In genomic region chr11:22636321-22636720, GRCm38 (mm10) we compare ENCODE assay signal across 16 mouse cellular contexts.
DNase-seq lines count a peak whose midpoint lies in the region; ATAC-seq and TF ChIP-seq lines count a peak whose summit lies in the region.
"Had no signal": no experiment of that assay in that cellular context is flagged by ENCODE, and none has a peak within 500 bp of the region (broad histone marks: within the 10 kb centered on the region; RNA-seq: fewer than 3 reads in every experiment).

No protein-coding gene starts in this region.

- H3K27ac ChIP-seq in hindbrain, postnatal 0 days = 0 out of 2 replicates have a peak overlapping the region, but pooled peaks have one; percentile 22
- no peak overlapping the region for H3K27ac ChIP-seq in hindbrain, embryonic 14.5 days
- H3K27ac ChIP-seq in left cerebral cortex, adult 2 months = peak overlapping the region; percentile 50; the same call in 1 of the 2 replicates
- H3K27ac ChIP-seq: embryonic facial prominence, embryonic 12.5 days; forebrain, embryonic 10.5 days; heart, embryonic 13.5 days; hindbrain, embryonic 12.5 days; liver, embryonic 12.5 days; macrophage; midbrain, embryonic 13.5 days had no signal

- no peak for TF ChIP-seq CTCF in hindbrain, postnatal 0 days (IDR thresholded peaks at IDR 0.05; ENCODE audit: low read depth)
- no peak for TF ChIP-seq CTCF in left cerebral cortex, adult 2 months (IDR thresholded peaks at IDR 0.05)

- no peak overlapping the region for H3K4me2 ChIP-seq in hindbrain, postnatal 0 days (ENCODE audit: low read depth, low read length)
- no peak overlapping the region for H3K4me2 ChIP-seq in hindbrain, embryonic 14.5 days (replicated peaks)
- H3K4me2 ChIP-seq: embryonic facial prominence, embryonic 12.5 days; heart, embryonic 13.5 days; hindbrain, embryonic 12.5 days; liver, embryonic 12.5 days; midbrain, embryonic 13.5 days had no signal

- 62% methylated on average over 7 of the region's 7 CpGs for WGBS in hindbrain, postnatal 0 days
- WGBS in hindbrain, embryonic 14.5 days = 57% methylated on average over 7 of the region's 7 CpGs

- H3K4me3 ChIP-seq in hindbrain, postnatal 0 days (ENCODE audit: low read length) = no peak overlapping the region
- H3K4me3 ChIP-seq in hindbrain, embryonic 14.5 days (replicated peaks; ENCODE audit: low read length) = no peak overlapping the region
- H3K4me3 ChIP-seq in left cerebral cortex, adult 2 months = no peak overlapping the region
- H3K4me3 ChIP-seq: embryonic facial prominence, embryonic 12.5 days; forebrain, embryonic 10.5 days; heart, embryonic 13.5 days; hindbrain, embryonic 12.5 days; liver, embryonic 12.5 days; midbrain, embryonic 13.5 days; myocyte had no signal

- no peaks in the 10 kb centered on the region for H3K27me3 ChIP-seq in hindbrain, postnatal 0 days (ENCODE audit: insufficient read depth, low read length)
- H3K27me3 ChIP-seq in hindbrain, embryonic 14.5 days (ENCODE audit: control insufficient read depth, insufficient read depth, low read length) = no peaks in the 10 kb centered on the region
- H3K27me3 ChIP-seq: embryonic facial prominence, embryonic 12.5 days; heart, embryonic 13.5 days; hindbrain, embryonic 12.5 days; midbrain, embryonic 13.5 days had no signal

- H3K36me3 ChIP-seq in hindbrain, postnatal 0 days (ENCODE audit: insufficient read depth, low read length) = no peaks in the 10 kb centered on the region
- no peaks in the 10 kb centered on the region for H3K36me3 ChIP-seq in hindbrain, embryonic 14.5 days (replicated peaks; ENCODE audit: control insufficient read depth, insufficient read depth)
- H3K36me3 ChIP-seq: embryonic facial prominence, embryonic 12.5 days; forebrain, embryonic 10.5 days; heart, embryonic 13.5 days; hindbrain, embryonic 12.5 days; liver, embryonic 12.5 days; midbrain, embryonic 13.5 days had no signal

- H3K9ac ChIP-seq in hindbrain, postnatal 0 days (replicated peaks; ENCODE audit: low read length) = no peak overlapping the region
- H3K9ac ChIP-seq in hindbrain, embryonic 14.5 days = no peak overlapping the region
- H3K9ac ChIP-seq: embryonic facial prominence, embryonic 12.5 days; heart, embryonic 13.5 days; hindbrain, embryonic 12.5 days; liver, embryonic 12.5 days; midbrain, embryonic 13.5 days had no signal

- H3K4me1 ChIP-seq in hindbrain, postnatal 0 days (ENCODE audit: insufficient read depth, low read length) = no peaks in the 10 kb centered on the region; the same call in 1 of the 2 replicates
- H3K4me1 ChIP-seq in hindbrain, embryonic 14.5 days (replicated peaks; ENCODE audit: control insufficient read depth, insufficient read depth, low read length) = peaks cover 4% of the 10 kb centered on the region; the same call in 1 of the 2 replicates
- H3K4me1 ChIP-seq: embryonic facial prominence, embryonic 12.5 days; liver, embryonic 12.5 days had no signal

- ATAC-seq in hindbrain, postnatal 0 days = no peak
- no peak for ATAC-seq in hindbrain, embryonic 14.5 days (ENCODE audit: low FRiP score)
- ATAC-seq: liver, embryonic 12.5 days; midbrain, embryonic 13.5 days had no signal

- intact Hi-C loops in left cerebral cortex, adult 2 months (cut with DNase I) = loop anchor here (5.0 kb wide), 1 partner anchor 211 kb away; no protein-coding TSS in a partner anchor
- intact Hi-C loops in left cerebral cortex, postnatal 36 days (cut with DNase I) = no loop called here

- DNase-seq in hindbrain, postnatal 0 days (ENCODE audit: low spot score) = no peak
- no peak for DNase-seq in hindbrain, embryonic 14.5 days (ENCODE audit: low spot score)
- DNase-seq in left cerebral cortex, adult 2 months (ENCODE audit: extremely low spot score in 1 of 2, low spot score in 2 of 2) = no peak
- no peak for DNase-seq in left cerebral cortex, postnatal 36 days (ENCODE audit: low spot score in 2 of 2)
- peak; percentile 39 for DNase-seq in fat pad, adult 2 months (ENCODE audit: extremely low read depth, low read depth, low spot score)
- DNase-seq in kidney, postnatal 4 days = peak; percentile 14 to 30
- DNase-seq in cerebellum, adult 18-20 months = no peak
- DNase-seq: thymus, postnatal 4 days had no signal

- H3K9me3 ChIP-seq in hindbrain, postnatal 0 days (ENCODE audit: low read length) = no peaks in the 10 kb centered on the region
- H3K9me3 ChIP-seq in hindbrain, embryonic 14.5 days (ENCODE audit: control insufficient read depth, low read length) = no peaks in the 10 kb centered on the region
- H3K9me3 ChIP-seq: embryonic facial prominence, embryonic 12.5 days; forebrain, embryonic 10.5 days; heart, embryonic 13.5 days; hindbrain, embryonic 12.5 days; liver, embryonic 12.5 days; midbrain, embryonic 13.5 days had no signal

Comparison
In these comparisons a context has a peak if more than half of its experiments do, and no peak if none do; other contexts are left out.
1. DNase-seq: peak in fat pad, adult 2 months (single experiment) and kidney, postnatal 4 days (2 of 2); none in hindbrain, postnatal 0 days (single experiment), hindbrain, embryonic 14.5 days (single experiment), left cerebral cortex, adult 2 months (0 of 2), left cerebral cortex, postnatal 36 days (0 of 2) and cerebellum, adult 18-20 months (0 of 2).